Mouse (Mus musculus) thymus, postnatal 4 days (tissue): ENCODE measurements around the gene Gm44596.
"Not testable (repeated sequence)": the region's sequence is repeated elsewhere in the genome, so short reads cannot be mapped to it uniquely, and the experiment has no call there.

Source experiments
- DNase-seq: peaks from one replicate; pipeline ENCODE4 v3.0.0; 2021

Gene Gm44596

DNA sequence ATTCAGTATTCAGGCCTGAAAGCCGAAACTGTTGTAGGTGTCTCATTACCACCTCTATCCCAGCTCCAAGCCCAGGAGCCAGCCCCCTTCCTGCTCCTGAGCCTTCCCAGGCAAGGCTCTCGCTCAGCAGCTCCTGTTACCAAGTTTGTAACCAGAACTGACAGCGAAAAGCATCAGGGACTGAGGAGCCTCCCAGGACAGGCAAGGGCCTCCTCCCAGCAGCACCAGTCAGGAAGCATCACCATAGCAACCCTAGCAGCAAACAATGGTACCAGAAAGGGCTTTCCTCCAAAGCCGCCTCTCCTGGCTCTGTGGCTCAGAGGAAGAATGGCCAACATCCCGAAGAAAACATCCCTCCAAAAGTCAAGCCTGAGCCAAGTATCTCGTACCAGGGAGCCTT, at the start of gene Gm44596, which contains the start of gene Tex52:
Gm44596 (plus strand) TSS at position 312 of the 400 bp plus-strand sequence.
Tex52 (plus strand) TSS at position 265 of the 400 bp plus-strand sequence.
- no peak for DNase-seq

DNA sequence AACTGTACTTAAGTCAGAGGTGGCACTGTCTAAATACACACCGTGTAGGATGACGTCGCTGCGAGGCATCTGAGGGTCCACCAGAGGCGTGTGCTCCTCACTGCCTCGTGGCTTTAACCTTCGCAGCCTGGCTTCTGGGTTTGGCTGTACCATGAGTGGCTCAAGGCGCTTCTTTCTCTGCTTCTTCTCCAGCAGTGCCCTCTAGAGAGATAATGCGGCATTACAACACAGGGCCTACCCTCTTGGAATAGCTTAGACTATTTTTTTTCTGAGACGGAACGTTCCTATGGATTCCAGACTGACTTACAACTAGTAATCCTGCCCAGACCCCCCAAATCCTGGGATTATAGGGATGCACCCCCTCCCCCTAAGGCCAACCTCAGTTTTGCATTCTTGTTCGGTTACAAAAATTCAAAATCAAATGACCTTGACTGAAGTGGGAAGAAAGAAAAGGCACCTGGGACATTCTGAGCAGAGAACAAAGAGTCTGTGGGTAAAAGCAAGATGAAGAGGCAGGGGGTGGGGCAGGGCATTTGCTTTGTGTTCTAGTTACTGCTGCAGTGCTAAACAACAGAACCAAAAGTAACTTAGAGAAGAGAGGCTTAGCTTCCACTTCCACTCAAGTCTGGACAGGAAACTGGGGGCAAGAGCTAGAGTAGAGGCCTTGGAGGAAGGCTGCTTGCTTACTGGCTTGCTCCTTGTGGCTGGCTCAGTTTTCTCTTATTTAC, 40.7 kb upstream of the Gm44596 start:
- peak; percentile 82 for DNase-seq

DNA sequence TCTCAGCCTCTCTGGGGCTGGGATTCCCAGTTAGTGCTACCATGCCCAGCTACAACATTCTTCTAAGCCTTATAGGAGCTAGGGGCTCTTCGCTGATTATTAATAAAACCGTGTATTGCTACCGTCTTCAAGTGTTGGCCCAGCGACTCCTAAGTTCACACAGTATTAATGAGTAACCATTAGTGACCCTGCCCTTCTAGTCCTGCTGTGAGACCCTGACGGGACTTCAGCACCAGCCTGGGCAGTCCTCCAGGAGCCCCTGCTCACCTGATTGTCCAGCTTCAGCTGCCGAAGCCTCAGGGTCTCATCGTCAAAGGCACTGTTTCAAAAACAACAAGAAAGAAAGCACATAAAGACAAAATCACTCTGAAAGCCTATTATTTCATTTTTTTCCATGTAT, 37.8 kb upstream of the Gm44596 start:
- no peak for DNase-seq

DNA sequence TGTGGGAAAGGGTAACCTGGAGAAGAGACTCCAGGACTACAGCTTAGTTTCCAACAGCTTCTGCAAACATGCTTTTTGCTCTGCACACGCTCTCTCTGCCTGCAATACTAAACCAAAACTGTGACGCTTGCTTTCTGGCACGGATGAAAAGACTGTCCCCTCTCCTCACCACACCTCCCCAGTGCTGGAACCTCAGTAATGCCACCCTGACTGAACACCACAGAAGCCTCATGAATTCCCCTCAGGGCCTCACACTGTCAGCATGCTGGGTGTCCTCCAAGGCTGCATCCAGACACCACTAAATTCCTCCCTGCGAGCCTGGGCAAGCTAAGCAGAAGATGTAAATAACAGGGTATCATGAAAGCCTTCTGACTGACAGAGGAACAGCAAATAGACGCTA, 36.4 kb upstream of the Gm44596 start:
- no peak for DNase-seq

DNA sequence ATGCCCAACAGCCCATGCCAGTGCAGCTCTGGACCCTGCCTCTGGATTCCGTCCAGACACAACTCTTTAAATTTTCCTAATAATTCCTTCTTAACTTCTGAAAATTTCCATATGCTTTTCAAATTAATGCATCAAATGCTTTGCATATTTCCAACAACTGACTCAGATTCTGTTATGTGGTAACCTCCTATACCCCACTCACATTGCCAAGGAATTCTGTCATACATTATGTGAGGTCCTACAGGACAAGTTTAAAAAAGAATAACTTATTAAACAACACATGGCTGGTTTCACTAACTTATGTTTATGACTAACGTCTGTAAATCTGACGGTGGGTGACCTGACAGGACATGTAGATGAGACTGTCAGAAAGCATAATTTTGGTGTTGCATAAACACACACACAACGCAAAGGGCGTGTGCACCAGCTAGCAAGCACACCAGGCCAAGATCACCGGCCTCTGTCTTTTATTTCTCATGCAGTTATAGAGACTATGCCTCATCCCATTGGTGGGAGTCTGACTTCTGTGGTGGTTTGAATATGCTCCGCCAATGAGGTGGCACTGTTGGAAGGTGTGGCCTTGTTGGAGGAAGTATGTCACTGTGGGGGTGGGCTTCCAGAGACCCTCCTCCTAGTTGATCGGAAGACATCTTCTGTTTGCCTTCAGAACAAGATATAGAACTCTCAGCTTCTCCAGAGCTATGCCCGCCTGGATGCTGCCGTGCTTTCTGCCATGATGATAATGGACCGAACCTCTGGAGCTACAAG, 33.2 kb upstream of the Gm44596 start:
- no peak for DNase-seq

DNA sequence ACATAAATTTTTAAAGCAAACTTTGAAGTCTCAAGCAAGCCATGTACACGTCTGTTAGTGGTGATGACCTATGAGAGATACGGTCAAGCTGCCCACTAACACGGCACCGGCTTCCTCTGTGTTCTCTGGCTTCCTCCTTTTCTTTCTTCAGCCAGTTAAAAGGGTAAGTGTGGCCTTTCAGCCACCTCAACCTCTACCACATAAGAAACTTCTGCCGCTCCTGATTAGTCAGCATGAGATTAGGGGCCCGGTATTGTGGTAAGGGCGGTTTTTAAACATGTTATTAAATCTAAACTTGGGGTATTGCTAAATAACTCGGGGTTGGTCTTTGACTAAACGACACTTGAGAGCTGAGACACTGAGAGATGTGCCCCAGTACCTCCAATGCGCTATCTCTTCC, 29.7 kb upstream of the Gm44596 start:
- DNase-seq = no peak

DNA sequence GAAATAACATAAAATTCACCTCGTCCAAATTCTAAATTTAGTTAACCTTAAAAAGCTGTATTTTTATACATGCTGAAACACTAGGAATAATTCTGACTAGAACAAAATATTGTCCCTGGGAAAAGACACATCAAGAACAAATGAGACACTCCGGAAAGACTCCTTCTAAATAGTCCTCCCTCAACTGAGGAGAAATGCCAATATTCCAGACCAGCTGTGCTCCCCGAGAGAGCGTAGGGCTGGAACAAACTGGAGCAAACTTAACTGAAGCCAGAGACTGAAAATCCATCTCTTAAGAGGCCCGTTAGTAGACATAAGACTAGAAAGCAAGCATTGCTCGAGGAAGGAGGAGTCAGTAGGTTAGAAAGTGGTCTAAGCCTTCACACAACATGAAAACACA, 28.5 kb upstream of the Gm44596 start:
- DNase-seq = no peak

DNA sequence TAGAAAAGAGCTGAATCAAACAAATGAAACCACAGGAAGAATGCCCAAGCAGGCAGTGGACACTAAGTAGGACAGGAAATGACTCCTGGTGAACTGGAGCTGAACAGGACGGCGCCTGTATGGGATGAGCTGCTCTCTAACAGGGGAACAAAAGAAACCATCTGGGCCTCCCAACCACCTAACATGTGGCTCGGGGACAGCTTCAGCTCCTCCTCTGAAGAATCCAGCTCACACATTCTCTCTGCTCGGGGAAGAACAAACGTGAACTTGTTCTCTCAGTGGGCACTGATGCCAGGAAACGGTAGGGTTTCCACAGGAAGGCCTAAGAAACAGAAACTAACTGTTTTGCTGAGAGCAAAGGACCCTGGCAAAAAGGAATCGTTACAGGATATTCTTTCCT, 25.6 kb upstream of the Gm44596 start:
- DNase-seq = no peak

DNA sequence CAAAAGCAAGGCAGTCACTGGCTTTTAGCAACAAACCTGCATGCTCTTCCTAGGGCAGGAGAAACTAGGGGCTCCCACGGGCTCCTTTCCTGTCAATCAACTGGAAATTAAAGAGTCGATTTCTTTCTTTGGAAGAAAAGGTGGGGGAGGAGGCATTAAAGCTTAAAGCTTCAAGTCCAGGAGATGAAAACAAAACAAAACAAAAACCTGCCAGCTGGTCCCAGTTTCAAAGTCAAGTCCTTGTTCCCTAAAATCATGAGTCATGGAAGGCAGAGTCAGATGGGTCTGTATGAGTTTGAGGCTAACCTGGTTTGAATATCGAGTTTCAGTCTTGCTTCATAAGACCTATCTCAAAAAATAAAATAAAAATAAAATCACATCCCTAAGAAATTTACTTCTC, 21.2 kb upstream of the Gm44596 start:
- DNase-seq = no peak

DNA sequence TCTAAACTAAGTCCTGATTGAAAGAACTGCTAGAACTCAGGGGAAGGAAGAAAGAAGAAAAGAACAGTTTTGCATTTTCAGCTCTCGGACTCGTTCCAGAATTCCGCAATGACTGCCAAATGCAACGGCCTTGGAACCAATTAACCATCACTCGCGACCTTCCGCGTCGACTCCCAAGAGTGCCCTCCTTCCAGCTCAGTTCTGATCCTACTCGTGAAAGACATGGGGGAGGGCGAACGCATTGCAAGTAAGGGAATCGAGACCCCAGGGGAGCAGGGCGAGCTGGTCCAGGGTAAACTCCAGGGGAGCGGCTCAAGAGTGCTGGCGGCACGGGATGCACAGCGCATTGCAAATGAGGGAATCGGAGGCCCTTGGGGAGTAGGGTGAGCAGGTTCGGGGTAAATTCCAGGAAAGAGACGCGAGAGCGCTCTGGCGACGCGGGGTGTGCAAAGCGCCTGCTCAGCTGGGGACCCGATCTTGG, 20.1 kb upstream of the Gm44596 start:
- DNase-seq = no peak

DNA sequence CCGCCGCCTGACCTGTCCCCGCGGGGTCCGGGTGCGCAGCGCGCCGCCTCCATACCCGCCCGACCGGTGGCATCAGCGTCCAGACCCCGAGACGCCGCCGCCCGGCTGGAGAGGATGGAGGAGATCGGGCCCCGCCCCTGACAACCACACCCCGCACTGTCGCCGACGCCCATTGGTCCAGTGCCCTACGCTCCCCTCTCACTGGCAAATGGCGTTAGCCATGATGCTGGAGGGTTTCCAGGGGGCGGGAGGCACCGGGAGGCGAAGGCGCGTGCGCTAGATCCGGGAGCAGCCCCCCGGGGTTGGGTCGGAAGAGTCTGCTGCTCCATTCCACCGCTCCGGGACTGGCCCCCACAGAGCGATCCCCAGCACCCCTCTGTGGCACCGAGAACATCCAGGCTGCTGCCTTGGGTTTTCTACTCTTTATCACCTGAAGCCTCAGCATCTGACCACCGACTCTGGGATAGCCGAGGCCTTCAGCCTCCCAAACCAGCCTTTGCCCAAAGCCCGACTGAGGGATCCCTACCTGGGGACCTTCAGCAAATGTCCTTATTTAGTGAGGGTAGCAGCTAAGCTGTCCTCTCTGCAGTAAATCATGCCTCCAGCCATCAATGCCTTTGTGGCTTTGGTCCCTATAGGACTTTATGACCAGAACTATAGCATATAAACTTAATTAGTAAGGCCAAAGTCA, 19.4 kb upstream of the Gm44596 start, which contains the start of gene Tulp3:
Tulp3 (minus strand) TSS at position 126 of the 691 bp plus-strand sequence.
- DNase-seq = peak; percentile 91

DNA sequence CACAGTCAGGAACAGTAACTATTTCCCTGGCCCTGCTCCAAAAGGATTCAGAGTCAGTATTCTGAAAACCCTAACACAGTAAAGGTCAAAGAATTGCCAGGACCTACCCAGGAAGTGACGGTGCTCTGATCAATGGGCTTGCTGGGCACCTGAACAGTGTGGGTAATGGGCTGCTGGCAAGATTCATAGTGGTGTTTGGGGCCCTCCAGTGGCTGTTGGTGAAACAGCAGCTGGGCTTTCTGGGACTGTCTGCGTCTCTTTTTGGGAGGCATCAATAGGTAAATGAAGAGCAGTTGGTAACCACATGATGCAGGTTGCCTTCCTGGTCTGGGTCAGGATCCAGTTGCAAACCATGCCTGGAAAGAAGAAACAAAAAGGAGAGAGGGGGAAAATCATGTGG, 16.3 kb upstream of the Gm44596 start:
- DNase-seq = peak; percentile 82

DNA sequence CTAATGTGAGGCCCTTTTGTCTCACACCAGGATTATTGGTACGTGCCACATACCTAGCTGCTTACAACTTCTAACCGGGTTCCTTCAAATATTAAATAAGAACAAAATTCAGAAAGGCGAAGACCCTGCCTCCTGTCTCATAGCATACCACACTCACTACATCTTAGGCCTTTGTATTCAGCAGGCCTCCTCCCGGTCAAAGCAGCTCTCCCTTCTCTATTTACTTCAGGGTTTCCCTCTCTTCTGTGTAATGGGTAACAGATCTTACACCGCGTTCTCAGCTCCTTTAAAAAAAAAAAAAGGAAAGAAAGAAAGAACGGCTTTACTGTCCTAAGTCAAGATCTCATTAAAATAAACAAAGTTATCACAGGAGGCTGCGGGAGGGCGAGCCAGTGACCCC, 13.4 kb upstream of the Gm44596 start:
- no peak for DNase-seq

DNA sequence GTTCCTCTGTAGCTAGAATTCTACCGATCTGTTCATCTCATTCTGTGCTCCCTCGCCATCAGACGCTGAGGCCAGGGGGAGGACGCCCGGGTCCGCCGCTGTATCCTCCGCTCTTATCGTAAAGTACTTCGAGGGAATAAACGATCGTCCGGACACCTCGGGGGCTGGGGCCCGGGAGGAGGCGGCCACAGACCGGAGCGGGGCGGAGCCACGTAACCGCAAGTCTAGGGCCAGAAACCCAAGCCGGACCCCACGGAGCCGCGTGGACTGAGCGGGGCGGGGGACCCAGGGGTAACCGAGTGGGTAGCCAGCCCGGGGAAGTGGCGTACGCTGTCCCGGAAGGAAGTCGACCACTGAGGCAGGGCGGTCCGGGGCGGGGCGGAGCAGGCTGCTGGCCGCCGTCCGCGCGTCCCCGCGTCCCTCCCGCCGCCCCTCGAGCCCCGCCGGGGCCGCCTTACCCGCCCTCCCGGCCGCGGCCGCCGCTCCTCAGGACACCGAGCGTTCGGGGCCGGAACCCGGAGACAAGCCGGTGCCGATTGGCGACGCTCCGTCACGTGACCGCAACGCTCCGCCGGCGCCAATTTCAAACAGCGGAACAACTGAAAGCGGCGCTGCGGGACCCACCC, 12.8 kb upstream of the Gm44596 start, which contains the start of the genes Rhno1 and Foxm1:
Rhno1 (minus strand) TSS at position 531 of the 626 bp plus-strand sequence.
Foxm1 (plus strand) TSS at position 587 of the 626 bp plus-strand sequence.
- DNase-seq = peak; percentile 91

DNA sequence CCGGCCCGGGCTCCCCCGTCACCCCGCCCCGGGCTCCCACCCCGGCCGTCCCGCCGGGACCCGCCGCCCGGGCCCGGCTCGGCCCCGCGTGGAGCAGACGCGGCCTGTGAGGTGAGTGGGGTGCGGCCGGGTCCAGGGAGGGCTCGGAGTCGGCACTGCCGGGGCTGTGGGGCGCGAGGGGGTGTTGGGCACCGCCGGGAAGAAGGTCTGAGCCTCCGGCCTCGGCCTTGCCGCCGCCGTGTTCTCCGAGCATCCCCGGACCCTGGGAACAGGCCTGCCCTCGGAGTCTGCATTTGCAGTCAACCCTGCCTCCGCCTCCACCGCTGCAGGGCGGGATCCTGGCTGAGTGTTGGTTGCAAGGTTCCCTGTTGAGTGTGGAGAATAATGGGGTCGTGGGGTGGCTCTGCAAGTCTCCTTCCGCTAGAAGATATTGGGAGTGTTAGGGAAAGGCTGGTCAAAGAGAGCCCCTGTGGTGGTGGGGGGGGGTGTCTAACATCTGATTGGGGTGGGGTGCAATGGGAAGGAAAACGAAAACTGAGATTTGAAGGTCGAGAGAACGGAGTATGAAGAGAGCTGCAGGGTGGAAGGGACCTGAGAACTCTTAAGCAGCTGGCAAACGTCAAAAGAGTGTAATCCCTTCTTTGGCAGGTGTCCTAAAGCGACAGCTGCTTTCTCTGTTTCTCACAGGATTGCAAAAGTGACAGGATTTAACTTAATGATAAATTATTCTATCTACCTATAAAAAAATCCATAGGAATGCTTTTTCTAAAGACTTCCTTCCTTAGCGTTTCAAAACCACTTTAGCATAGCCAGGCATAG, 12.1 kb upstream of the Gm44596 start:
- DNase-seq = no peak

DNA sequence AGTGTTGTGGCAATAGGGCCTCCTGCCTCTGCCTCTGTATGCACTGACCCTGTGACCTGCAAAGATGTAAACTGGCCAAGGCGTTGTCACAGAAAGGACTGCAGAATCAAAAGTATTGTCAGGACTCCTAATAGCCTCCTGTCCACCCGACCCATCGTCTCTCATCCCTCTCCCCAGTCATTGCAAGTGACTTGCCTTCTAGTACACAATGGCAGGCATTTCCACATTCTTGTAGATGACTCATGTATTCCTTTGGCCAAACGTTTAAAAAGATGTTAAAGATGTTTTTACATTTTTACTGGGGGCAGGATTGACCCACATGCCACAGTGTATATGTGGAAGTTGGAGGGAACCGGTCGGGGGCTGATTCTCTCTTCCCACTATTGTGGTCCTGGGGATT, 10.6 kb upstream of the Gm44596 start:
- DNase-seq = no peak

DNA sequence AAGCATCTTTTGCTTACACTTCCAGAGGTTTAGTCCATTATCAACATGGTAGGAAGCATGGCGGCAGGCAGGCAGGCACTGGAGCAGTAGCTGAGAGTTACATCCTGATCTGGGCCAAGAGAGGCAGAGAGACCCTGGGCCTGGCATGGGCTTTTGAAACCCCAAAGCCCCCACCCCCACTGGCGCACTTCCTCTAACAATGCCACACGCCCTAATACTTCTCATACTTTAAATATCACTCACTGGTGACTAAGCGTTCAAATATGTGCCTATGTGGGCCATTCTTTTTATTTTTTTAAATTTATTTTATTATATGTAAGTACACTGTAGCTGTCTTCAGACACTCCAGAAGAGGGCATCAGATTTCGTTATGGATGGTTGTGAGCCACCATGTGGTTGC, 8.8 kb upstream of the Gm44596 start:
- DNase-seq = no peak

DNA sequence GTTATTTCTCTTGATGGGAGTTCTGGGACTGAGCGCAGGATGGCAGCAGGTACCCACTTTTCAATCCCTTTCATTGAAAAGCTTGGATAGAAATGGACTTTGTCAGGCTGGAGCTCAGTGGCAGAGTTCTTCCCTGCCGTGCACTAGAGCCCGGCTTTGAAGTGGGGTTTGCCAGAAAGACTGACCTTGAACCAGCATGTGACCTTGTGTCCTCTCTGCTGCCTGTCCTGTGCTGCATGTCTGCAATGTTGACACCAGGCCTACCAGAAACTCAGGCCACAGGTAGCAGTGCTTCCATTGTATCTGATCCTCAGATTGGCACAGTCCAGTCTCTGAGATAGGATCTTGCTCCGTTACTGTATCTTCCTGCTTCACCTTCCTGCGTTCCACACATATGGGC, 5.3 kb upstream of the Gm44596 start:
- DNase-seq = no peak

DNA sequence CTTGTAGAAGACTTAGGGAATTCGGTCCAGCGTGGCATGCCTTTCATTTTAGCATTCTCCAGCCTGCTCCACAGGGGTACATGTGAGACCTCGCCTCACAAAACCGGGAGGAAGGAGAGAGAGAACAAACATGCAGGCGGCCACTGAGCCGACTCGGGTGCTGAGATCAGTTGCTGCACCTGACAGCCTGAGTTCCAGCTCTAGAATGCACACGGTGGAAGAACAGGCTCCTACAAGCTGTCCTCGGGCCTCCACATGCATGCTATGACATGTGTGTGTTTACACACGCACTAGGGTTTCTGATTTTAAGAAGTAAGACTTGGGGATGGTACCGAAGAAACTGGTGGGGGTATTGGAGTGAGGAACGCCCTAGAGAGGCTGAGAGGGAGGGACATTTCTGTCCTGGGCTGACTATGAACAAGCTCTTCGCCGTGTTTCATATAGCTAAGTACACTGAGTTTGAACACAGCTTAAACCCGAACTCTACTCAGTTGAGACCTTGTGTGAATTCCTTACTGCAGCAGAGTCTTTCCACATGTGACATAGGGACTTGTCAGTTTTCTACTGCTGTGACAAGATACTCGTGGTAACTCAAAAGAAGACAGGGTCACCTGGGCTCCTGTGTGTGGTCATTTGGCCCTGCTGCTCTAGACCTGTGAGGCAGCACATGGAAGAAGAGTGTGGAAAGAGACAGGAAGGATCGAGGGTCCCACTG, 1.2 kb downstream of the Gm44596 start:
- no peak for DNase-seq

DNA sequence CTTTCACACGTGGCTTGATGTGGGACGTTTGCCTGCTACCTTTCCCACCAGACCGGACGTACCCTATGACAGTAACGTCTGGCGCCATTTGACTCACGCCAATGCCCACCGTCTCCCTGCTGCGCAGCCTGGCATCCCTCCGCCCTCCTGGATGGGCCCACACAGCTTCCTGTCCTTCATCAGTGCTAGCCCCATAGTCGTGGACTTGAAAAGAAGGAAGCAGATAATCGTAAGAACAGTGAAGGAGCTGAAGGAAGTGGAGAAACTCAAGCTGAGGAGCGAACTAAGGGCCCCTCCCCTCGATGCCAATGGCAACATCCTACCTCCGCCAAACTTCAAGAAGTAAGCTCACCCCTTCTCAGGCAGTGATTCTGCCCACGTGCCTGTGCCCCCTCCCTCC, 4.3 kb downstream of the Gm44596 start:
- no peak for DNase-seq

DNA sequence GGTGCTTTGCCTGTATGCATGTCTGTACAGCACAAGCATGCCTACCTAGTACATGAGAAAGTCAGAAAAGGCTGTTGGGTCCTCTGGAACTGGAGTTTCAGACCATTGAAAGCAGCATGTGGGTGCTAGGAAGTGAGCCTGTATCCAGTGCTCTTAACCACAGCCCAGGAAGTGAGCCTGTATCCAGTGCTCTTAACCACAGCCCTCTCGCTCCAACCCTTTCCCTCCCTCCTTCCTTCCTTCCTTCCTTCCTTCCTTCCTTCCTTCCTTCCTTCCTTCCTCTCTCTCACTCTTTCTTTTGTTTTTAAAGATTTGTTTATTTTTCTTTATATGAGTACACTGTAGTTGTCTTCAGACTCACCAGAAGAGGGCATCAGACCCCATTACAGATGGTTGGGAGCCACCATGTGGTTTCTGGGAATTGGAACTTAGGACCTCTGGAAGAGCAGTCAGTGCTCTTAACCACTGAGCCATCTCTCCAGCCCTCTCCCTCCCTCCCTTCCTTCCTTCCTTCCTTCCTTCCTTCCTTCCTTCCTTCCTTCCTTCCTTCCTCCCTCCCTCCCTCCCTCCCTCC, 5.4 kb downstream of the Gm44596 start:
- not testable (repeated sequence) for DNase-seq
